Mouse (Mus musculus) intestine, embryonic 14.5 days (tissue): ENCODE measurements around the gene Pkp4. TPM values are rescaled to one million over a fixed set of nuclear protein-coding genes. Genes with fewer than 3 reads are reported as not detected.

Experiments used
- ATAC-seq: fragments of 200-750 bp; cut with Nextera tagmentation; replicated peaks from 2 replicates; pipeline ENCODE4 v1.8.0; 2017; ENCODE audit warnings: low read depth, moderate number of reproducible peaks, moderate TSS enrichment, moderate library complexity; ENCODE audit not compliant: low FRiP score, low TSS enrichment
- DNase-seq: peaks from one replicate; pipeline ENCODE4 v3.0.0-alpha.2; 2018; ENCODE audit warnings: low spot score
- H3K27ac ChIP-seq: fragments of 300-500 bp; sonication (generic); 2 replicates; pipeline ENCODE4 v1.5.1; 2014; ENCODE audit warnings: low read depth, mild to moderate bottlenecking, control low read depth
- H3K27me3 ChIP-seq: fragments of 300-500 bp; sonication (generic); replicated peaks from 2 replicates; pipeline ENCODE4 v1.6.1; 2014; ENCODE audit warnings: low read length, control low read depth; ENCODE audit not compliant: control insufficient read depth, insufficient read depth
- H3K36me3 ChIP-seq: fragments of 300-500 bp; sonication (generic); 2 replicates; pipeline ENCODE4 v1.6.1; 2014; ENCODE audit warnings: low read length, control low read depth; ENCODE audit not compliant: control insufficient read depth, insufficient read depth
- H3K4me1 ChIP-seq: fragments of 300-500 bp; sonication (generic); replicated peaks from 2 replicates; pipeline ENCODE4 v1.6.1; 2014; ENCODE audit warnings: low read length, control low read depth, mixed read lengths; ENCODE audit not compliant: control insufficient read depth, insufficient read depth
- H3K4me2 ChIP-seq: fragments of 300-500 bp; sonication (generic); 2 replicates; pipeline ENCODE4 v1.6.1; 2014; ENCODE audit warnings: low read length
- H3K4me3 ChIP-seq: fragments of 300-500 bp; sonication (generic); 2 replicates; pipeline ENCODE4 v1.5.1; 2014; ENCODE audit warnings: low read depth, low read length, control low read depth, mixed read lengths
- H3K9ac ChIP-seq: fragments of 300-500 bp; sonication (generic); 2 replicates; pipeline ENCODE4 v1.6.1; 2014; ENCODE audit warnings: mild to moderate bottlenecking, low read length
- H3K9me3 ChIP-seq: fragments of 300-500 bp; sonication (generic); 2 replicates; pipeline ENCODE4 v1.6.1; 2016; ENCODE audit warnings: low read length, control low read depth; ENCODE audit not compliant: control insufficient read depth
- WGBS: fragments of 180-500 bp; shearing (Covaris S2); extraction: QIAGEN DNeasy Blood & Tissue Kit; methylation state at CpG from one replicate; pipeline ENCODE4 v1.1.7; 2014; 5-methylcytosine and 5-hydroxymethylcytosine counted together
- polyA plus RNA-seq: library from polyadenylated mRNA; unstranded; fragments of >200 nt; fragmentation: Nextera tagmentation; extraction: Ambion mirVana; gene quantifications from 2 replicates; pipeline ENCODE4 v1.2.1, GENCODE M21; 2014

The Pkp4 gene
- polyA plus RNA-seq, 1 experiment from 2014 or later = 24.4 TPM

GRCm38 (mm10) chr2:59397531-59397930 is 236.9 kb downstream of the Pkp4 start:
- Histone ChIP-seq H3K9me3 (no peaks in the 10 kb centered on the region), H3K4me3 (no peak overlapping the region), H3K36me3 (no peaks in the 10 kb centered on the region), H3K27me3 (no peaks in the 10 kb centered on the region), H3K9ac (no peak overlapping the region), H3K4me2 (no peak overlapping the region), H3K4me1 (no peaks in the 10 kb centered on the region; the same call in 1 of the 2 replicates), H3K27ac (no peak overlapping the region)
- DNase-seq = no peak
- ATAC-seq = no peak

- Histone ChIP-seq H3K9me3 (no peaks in the 10 kb centered on the region), H3K27ac (no peak overlapping the region), H3K4me3 (no peak overlapping the region), H3K9ac (no peak overlapping the region), H3K4me1 (no peaks in the 10 kb centered on the region; the same call in 1 of the 2 replicates), H3K4me2 (no peak overlapping the region), H3K27me3 (no peaks in the 10 kb centered on the region), H3K36me3 (no peaks in the 10 kb centered on the region)
- ATAC-seq = no peak
- WGBS = 58% methylated on average over 2 of the region's 2 CpGs
- no peak for DNase-seq
These were observed 240.3 kb downstream of the Pkp4 start for GRCm38 (mm10) chr2:59400901-59401378.

GRCm38 (mm10) chr2:59401841-59402461 is 241.3 kb downstream of the Pkp4 start:
- Histone ChIP-seq H3K27me3 (no peaks in the 10 kb centered on the region), H3K4me2 (no peak overlapping the region), H3K4me3 (no peak overlapping the region), H3K27ac (peak overlapping the region; percentile 22; the same call in 1 of the 2 replicates), H3K9me3 (no peaks in the 10 kb centered on the region), H3K9ac (no peak overlapping the region), H3K36me3 (no peaks in the 10 kb centered on the region), H3K4me1 (no peaks in the 10 kb centered on the region; the same call in 1 of the 2 replicates)
- no peak for ATAC-seq
- DNase-seq = no peak
- 44% methylated on average over 8 of the region's 8 CpGs for WGBS

- Histone ChIP-seq H3K36me3 (no peaks in the 10 kb centered on the region), H3K4me3 (no peak overlapping the region), H3K27ac (no peak overlapping the region), H3K9me3 (no peaks in the 10 kb centered on the region), H3K4me2 (no peak overlapping the region), H3K9ac (no peak overlapping the region), H3K4me1 (no peaks in the 10 kb centered on the region; the same call in 1 of the 2 replicates), H3K27me3 (no peaks in the 10 kb centered on the region)
- ATAC-seq (no peak), DNase-seq (no peak)
- 62% methylated on average over 8 of the region's 8 CpGs for WGBS
These were observed 243.4 kb downstream of the Pkp4 start for GRCm38 (mm10) chr2:59404022-59404421.

Other genes starting within 250 kb of the Pkp4 start
- gene Ccdc148, start 167 bp upstream of the Pkp4 start, polyA plus RNA-seq = 0.51 and 0.62 TPM in 2 replicates